Comparison of ENCODE assay signal across 16 mouse cellular contexts in genomic region chr15:96802729-96803053, GRCm38 (mm10).
DNase-seq lines count a peak whose midpoint lies in the region; ATAC-seq and TF ChIP-seq lines count a peak whose summit lies in the region.
"Had no signal": no experiment of that assay in that cellular context is flagged by ENCODE, and none has a peak within 500 bp of the region (broad histone marks: within the 10 kb centered on the region; RNA-seq: fewer than 3 reads in every experiment).

No protein-coding gene starts in this region.

- 48% methylated on average over 1 of the region's 1 CpGs for WGBS in heart, embryonic 15.5 days
- 25% methylated on average over 1 of the region's 1 CpGs for WGBS in heart, adult 2 months
- WGBS in intestine, embryonic 16.5 days: 48% methylated on average over 1 of the region's 1 CpGs
- 75% methylated on average over 1 of the region's 1 CpGs for WGBS in forebrain, embryonic 11.5 days

- peak overlapping the region; percentile 67 for H3K27ac ChIP-seq in heart, embryonic 15.5 days
- no peak overlapping the region for H3K27ac ChIP-seq in heart, adult 2 months
- peak overlapping the region; percentile 6 for H3K27ac ChIP-seq in intestine, embryonic 16.5 days (ENCODE audit: low read length)
- H3K27ac ChIP-seq in forebrain, embryonic 11.5 days (ENCODE audit: low read depth, low read length): no peak overlapping the region
- H3K27ac ChIP-seq: limb, embryonic 10.5 days; midbrain, embryonic 10.5 days; neural tube, embryonic 12.5 days had no signal

- no peaks in the 10 kb centered on the region for H3K36me3 ChIP-seq in heart, embryonic 15.5 days
- no peaks in the 10 kb centered on the region; the same call in 1 of the 2 replicates for H3K36me3 ChIP-seq in heart, adult 2 months (ENCODE audit: control insufficient read depth, insufficient read depth, low read length)
- no peaks in the 10 kb centered on the region for H3K36me3 ChIP-seq in intestine, embryonic 16.5 days (ENCODE audit: control insufficient read depth, insufficient read depth, low read length)
- no peaks in the 10 kb centered on the region for H3K36me3 ChIP-seq in forebrain, embryonic 11.5 days (ENCODE audit: control insufficient read depth, insufficient read depth, low read length)
- H3K36me3 ChIP-seq: limb, embryonic 10.5 days; midbrain, embryonic 10.5 days; neural tube, embryonic 12.5 days had no signal

- H3K4me1 ChIP-seq in heart, embryonic 15.5 days (replicated peaks): peaks cover 23% of the 10 kb centered on the region
- peaks cover 8% of the 10 kb centered on the region for H3K4me1 ChIP-seq in heart, adult 2 months (ENCODE audit: control insufficient read depth, insufficient read depth, low read length)
- H3K4me1 ChIP-seq in intestine, embryonic 16.5 days (ENCODE audit: control insufficient read depth, insufficient read depth, low read length): peaks cover 11% of the 10 kb centered on the region
- no peaks in the 10 kb centered on the region for H3K4me1 ChIP-seq in forebrain, embryonic 11.5 days (replicated peaks; ENCODE audit: control insufficient read depth, insufficient read depth, low read length)
- H3K4me1 ChIP-seq: limb, embryonic 10.5 days; midbrain, embryonic 10.5 days; neural tube, embryonic 12.5 days had no signal

- no peak overlapping the region for H3K9ac ChIP-seq in heart, embryonic 15.5 days
- H3K9ac ChIP-seq in heart, adult 2 months (ENCODE audit: low read depth, low read length): no peak overlapping the region
- H3K9ac ChIP-seq in intestine, embryonic 16.5 days (ENCODE audit: low read depth, low read length): no peak overlapping the region
- no peak overlapping the region for H3K9ac ChIP-seq in forebrain, embryonic 11.5 days (ENCODE audit: low read length)
- H3K9ac ChIP-seq: neural tube, embryonic 12.5 days had no signal

- TF ChIP-seq EP300 in heart, adult 2 months (IDR thresholded peaks at IDR 0.05; ENCODE audit: insufficient read depth, low read depth, low read length): no peak

- intact Hi-C loops in heart, adult 2 months (cut with DNase I): no loop called here

- H3K27me3 ChIP-seq in heart, embryonic 15.5 days: no peaks in the 10 kb centered on the region
- no peaks in the 10 kb centered on the region for H3K27me3 ChIP-seq in heart, adult 2 months (ENCODE audit: control insufficient read depth, insufficient read depth, low read length)
- no peaks in the 10 kb centered on the region for H3K27me3 ChIP-seq in intestine, embryonic 16.5 days (replicated peaks; ENCODE audit: control insufficient read depth, insufficient read depth, low read length)
- no peaks in the 10 kb centered on the region for H3K27me3 ChIP-seq in forebrain, embryonic 11.5 days (ENCODE audit: control insufficient read depth, insufficient read depth, low read length)
- H3K27me3 ChIP-seq: neural tube, embryonic 12.5 days had no signal

- no peaks in the 10 kb centered on the region for H3K79me2 ChIP-seq in heart, adult 2 months (replicated peaks; ENCODE audit: control insufficient read depth, insufficient read depth, low read length)

- no peak for TF ChIP-seq POLR2A in heart, adult 2 months (IDR thresholded peaks at IDR 0.05; ENCODE audit: insufficient read depth, low read depth, low read length)

- H3K4me2 ChIP-seq in heart, embryonic 15.5 days: no peak overlapping the region
- no peak overlapping the region for H3K4me2 ChIP-seq in intestine, embryonic 16.5 days (ENCODE audit: low read depth, low read length)
- no peak overlapping the region for H3K4me2 ChIP-seq in forebrain, embryonic 11.5 days (ENCODE audit: low read depth, low read length, severe bottlenecking)
- H3K4me2 ChIP-seq: neural tube, embryonic 12.5 days had no signal

- DNase-seq in heart, adult 2 months: no peak
- peak; percentile 27 for DNase-seq in 3T3-L1 (ENCODE audit: low read depth, low spot score)
- no peak for DNase-seq in left cerebral cortex, adult 8-10 months (ENCODE audit: low spot score in 2 of 2)
- DNase-seq in forebrain, embryonic 11.5 days (ENCODE audit: low spot score): no peak
- DNase-seq: cerebellum, adult 11 months; cerebellum, postnatal 14 days; kidney, adult 11 months; right cerebral cortex, postnatal 14 days; thymus, postnatal 4 days had no signal

- H3K9me3 ChIP-seq in heart, embryonic 15.5 days (replicated peaks): no peaks in the 10 kb centered on the region
- H3K9me3 ChIP-seq in intestine, embryonic 16.5 days (ENCODE audit: control insufficient read depth, low read length): no peaks in the 10 kb centered on the region
- H3K9me3 ChIP-seq in forebrain, embryonic 11.5 days (ENCODE audit: control insufficient read depth, low read length): no peaks in the 10 kb centered on the region
- H3K9me3 ChIP-seq: limb, embryonic 10.5 days; midbrain, embryonic 10.5 days; neural tube, embryonic 12.5 days had no signal

- peak; percentile 53; the same call in 1 of the 2 replicates for ATAC-seq in heart, embryonic 15.5 days (replicated peaks; ENCODE audit: insufficient number of reproducible peaks, insufficient read depth, low FRiP score, low read depth)
- peak; percentile 76 for ATAC-seq in intestine, embryonic 16.5 days
- ATAC-seq in megakaryocyte-erythroid progenitor cell, adult 5-6 weeks (replicated peaks; ENCODE audit: low FRiP score, low TSS enrichment, poor library complexity, severe bottlenecking): peak; percentile 63
- no peak for ATAC-seq in forebrain, embryonic 11.5 days (replicated peaks; ENCODE audit: low FRiP score)
- ATAC-seq: forebrain, embryonic 14.5 days had no signal

- no peak for TF ChIP-seq CTCF in heart, adult 2 months (IDR thresholded peaks at IDR 0.05)

- no peak overlapping the region for H3K4me3 ChIP-seq in heart, embryonic 15.5 days
- H3K4me3 ChIP-seq in heart, adult 2 months: no peak overlapping the region
- H3K4me3 ChIP-seq in intestine, embryonic 16.5 days (ENCODE audit: low read length): no peak overlapping the region
- H3K4me3 ChIP-seq in forebrain, embryonic 11.5 days (ENCODE audit: low read depth, low read length): no peak overlapping the region
- H3K4me3 ChIP-seq: limb, embryonic 10.5 days; midbrain, embryonic 10.5 days; neural tube, embryonic 12.5 days had no signal

Comparison
In these comparisons a context has a peak if more than half of its experiments do, and no peak if none do; other contexts are left out.
1. H3K27ac ChIP-seq: peak in heart, embryonic 15.5 days (single experiment) and intestine, embryonic 16.5 days (single experiment); none in heart, adult 2 months (single experiment) and forebrain, embryonic 11.5 days (single experiment).